Mouse (Mus musculus) CD4-positive helper T cell, adult 2 months (primary cell): ENCODE results near the gene Hmga1b.
"Not testable (repeated sequence)": the region's sequence is repeated elsewhere in the genome, so short reads cannot be mapped to it uniquely, and the experiment has no call there.

ENCODE experiments used
- DNase-seq: peaks from one replicate; pipeline ENCODE4 v3.0.0-alpha.2; 2012; ENCODE audit warnings: low read depth, missing footprints, low spot score

The Hmga1b gene

GRCm38 (mm10) chr11:120762672-120763041 is at the start of gene Hmga1b:
Gene Hmga1b (plus strand): TSS chr11:120762794.
- DNase-seq: not testable (repeated sequence)

DNA sequence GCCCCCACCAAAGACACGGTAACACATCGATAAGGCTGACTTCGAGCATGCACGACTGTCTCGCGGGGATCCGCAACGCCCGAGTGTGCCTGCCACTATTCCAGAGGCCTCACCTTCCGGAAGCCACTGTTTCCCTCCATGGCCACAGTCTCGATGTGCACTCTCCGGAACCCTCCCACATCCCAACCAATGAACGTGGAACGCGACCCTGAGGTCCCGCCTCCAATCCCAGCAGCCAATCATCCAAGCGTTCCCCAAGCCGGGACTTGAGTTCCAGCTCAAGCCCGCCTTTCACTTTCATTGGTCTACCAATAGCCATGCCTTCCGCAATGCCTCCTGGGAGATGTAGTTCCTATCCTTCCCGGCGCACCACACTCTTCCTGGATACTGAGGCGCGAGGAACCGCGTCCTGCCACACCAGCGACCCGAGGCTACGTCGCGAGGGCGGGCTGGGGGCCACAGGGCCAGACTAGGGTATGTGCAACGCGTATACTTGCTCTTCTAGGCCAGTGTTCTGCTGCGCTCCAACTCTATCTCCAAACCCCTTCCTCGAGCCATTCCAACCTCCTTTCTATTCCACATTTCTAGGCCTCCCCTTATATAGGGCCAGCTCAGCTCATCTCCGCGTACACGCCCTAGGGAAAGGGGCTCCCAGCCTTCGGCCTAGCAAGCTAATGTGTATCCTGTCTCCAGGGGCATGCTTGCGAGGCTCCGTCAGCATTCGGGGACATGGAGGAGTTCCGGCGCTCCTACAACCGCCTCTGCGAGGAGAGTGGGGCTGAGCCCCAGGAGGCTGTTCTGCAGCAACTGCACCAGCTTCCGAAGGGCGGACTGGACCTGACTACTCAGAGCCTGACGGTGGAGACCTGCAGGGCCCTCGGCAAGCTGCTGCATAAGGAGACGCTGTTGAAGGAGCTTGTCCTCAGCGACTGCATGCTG is 48.7 kb upstream of the Hmga1b start, which contains the start of the genes Cenpx and Lrrc45:
Cenpx (minus strand) TSS at position 159 of the 939 bp plus-strand sequence.
Lrrc45 (plus strand) TSS at position 346 of the 939 bp plus-strand sequence.
- peak; percentile 98 for DNase-seq

DNA sequence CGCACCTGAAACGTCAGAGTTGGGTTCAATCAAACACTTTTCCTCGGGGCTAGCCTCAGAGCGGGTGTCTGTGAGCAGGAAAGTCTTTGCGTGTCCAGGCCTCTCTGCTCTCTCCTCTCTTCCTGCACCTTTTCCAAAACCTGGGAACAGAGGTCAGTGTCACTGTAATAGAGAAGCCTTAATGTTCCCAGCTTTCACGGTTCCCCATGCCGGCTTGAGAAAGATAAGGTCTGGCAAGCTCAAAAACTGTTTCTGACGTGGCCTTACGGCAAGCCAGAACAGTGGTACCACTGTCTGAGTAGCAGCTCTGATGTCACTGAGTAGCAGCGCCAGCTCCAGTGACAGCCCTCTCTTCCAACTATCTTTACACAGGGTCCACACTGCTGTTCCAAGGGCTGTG is 48.0 kb upstream of the Hmga1b start:
- DNase-seq: no peak

GRCm38 (mm10) chr11:120715131-120715530 is 47.5 kb upstream of the Hmga1b start:
- DNase-seq: no peak

DNA sequence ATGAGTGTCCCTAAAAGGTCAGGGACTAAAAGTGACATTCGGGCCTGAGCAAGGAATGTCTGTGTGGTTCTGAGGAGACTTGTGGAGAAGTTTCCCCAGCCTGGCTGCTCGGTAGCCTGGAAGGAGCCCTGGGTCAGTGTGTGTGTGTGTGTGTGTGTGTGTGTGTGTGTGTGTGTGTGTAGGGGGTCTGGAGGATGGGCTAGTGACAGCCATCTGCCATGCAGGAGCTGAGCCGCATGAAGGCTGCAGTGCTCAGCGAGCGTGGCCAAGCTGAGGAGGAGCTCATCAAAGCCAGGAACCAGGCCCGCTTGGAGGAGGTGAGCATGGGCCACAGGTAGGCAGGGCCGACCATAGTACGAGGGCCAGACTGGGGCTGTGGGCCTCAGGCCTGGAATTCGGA is 43.4 kb upstream of the Hmga1b start:
- no peak for DNase-seq

GRCm38 (mm10) chr11:120719841-120720376 is 42.7 kb upstream of the Hmga1b start:
- no peak for DNase-seq

- DNase-seq: peak; percentile 90
Observed at GRCm38 (mm10) chr11:120720450-120720849, 42.1 kb upstream of the Hmga1b start.

DNA sequence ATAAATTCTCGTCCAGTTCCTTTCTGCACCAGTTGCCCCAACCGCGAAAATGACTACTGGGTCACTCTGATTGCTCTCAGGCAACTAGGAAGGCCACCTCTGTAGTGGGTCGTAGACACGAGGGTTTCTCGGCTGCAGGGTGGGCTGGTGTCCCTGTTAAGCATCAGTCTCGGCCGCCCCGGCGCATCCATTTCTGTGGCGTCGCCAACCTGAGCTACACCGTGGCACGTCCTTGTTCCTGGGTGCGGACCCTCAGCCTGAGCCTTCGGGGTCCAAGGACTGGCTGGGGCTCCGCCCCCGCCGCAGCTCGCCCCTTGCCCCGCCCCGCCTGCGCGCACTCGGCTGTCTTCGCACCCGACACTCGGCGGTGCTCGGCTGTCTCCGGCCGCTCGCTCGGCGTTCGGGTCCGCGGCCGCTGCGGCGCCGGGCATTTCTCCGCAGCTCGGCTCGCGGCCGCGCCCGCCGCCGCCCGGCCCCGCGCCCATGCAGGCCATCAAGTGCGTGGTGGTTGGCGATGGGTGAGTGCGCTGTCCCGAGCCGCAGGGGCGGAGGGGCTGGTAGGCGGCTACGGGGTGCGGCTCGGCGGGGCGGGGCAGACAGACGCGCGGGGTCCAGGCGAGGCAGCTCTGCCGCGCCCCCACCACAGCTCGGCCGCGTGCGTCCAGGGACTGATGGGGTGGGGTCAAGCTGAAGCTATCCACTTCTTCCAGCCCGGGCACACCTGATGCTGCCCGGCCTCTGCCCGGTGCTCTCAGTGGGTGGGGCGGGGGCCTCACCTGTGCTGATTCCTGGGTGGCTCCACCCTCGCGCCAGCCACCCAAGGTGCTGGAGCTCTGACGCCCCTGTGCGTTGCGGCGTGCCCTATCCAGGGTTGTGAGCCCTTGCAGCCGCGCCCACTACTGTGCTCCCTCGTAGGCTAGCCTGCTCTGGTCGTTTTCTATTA is 41.2 kb upstream of the Hmga1b start, which contains the start of gene Rac3:
Rac3 (plus strand) TSS at position 347 of the 943 bp plus-strand sequence.
- DNase-seq: peak; percentile 57

DNA sequence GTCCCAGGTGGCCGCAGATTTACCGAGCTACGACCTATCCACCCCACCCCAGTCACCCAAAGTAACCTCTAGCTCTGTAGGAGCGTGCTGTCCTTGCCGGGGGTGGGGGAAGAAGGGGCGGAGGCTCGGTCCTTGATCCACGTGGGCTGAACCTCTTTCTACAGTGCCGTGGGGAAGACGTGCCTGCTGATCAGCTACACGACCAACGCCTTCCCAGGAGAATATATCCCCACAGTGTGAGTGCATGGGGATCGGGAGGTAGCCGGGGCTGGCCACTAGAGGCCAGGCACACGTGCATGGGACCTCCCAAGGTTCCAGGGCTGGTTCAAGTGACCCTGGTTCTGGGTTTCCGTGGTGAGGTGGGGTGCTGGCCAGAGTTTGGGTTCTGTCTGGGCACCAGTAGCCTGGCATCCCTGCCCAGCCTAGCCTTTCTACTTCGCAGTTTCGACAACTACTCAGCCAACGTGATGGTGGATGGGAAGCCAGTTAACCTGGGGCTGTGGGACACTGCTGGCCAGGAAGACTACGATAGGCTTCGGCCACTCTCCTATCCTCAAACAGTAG is 40.4 kb upstream of the Hmga1b start:
- no peak for DNase-seq

- no peak for DNase-seq
Observed at GRCm38 (mm10) chr11:120722761-120723382, 39.7 kb upstream of the Hmga1b start.

DNA sequence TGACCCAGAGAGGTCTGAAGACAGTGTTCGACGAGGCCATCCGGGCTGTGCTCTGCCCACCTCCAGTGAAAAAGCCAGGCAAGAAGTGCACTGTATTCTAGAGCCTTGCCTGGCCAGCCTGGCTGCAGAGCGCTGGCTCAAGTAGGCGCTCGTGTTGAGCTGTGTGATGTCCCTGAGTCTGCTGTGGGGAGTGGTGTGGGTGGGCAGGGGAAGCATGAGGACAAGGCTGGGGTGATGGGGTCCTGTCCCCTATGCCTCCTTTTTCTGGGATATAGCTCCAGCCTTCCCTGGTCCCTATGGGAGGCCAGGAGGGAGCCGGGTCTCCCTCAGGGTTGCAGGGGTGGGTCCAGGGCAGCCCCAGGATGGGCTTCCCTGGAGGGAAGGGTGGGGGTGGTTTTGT is 39.1 kb upstream of the Hmga1b start:
- no peak for DNase-seq

DNA sequence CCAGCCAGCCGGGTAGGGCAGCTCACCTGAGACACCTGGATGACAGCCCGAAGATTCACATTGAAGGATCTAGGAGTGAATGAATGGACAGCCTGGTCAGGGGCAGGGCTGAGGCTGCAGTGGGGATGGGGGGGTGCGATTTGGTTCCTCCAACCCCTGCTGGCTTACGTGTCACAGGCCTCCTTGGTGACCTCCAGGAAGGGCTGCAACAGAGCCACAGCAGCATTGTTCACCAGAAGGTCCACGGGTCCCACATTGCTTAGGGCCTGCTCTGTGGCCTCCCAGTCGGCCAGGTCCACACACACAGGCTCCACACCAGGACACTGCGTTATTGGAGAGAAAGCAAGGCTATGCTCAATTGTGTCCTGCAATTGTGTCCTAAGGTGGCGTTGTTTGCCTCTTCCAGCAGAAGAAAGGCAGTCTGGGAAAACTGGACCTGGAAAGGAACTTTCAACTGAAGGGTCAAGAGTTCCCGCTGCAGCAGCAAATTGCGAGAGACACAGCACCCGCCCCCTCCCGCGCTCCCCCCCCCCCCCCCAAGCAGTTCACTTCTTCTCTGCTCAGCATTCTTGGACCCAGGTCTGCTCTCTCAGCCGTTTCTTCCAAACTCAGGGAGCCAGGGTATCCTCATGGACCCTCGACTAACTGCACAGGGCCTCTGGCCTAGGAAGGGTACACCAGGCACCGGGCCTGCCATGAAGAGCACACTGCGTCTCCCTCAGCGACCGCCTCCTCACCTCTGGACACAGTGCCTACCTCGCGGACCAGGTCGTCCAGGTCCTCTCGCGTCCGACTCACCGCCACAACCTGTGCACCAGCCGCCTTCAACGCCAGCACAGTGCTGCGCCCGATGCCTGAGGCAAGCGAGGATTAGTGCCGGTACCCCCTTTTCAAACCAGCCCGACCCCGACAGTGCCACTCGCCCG is 36.1 kb upstream of the Hmga1b start:
- DNase-seq: no peak

- peak; percentile 66 for DNase-seq
Observed at GRCm38 (mm10) chr11:120727169-120727527, 35.4 kb upstream of the Hmga1b start, which contains the start of gene Dcxr. Gene Dcxr (minus strand): TSS chr11:120727281.

- DNase-seq: peak; percentile 1
Observed at GRCm38 (mm10) chr11:120727564-120727963, 35.0 kb upstream of the Hmga1b start.

- DNase-seq: peak; percentile 0
Observed at GRCm38 (mm10) chr11:120728530-120729240, 33.9 kb upstream of the Hmga1b start.

DNA sequence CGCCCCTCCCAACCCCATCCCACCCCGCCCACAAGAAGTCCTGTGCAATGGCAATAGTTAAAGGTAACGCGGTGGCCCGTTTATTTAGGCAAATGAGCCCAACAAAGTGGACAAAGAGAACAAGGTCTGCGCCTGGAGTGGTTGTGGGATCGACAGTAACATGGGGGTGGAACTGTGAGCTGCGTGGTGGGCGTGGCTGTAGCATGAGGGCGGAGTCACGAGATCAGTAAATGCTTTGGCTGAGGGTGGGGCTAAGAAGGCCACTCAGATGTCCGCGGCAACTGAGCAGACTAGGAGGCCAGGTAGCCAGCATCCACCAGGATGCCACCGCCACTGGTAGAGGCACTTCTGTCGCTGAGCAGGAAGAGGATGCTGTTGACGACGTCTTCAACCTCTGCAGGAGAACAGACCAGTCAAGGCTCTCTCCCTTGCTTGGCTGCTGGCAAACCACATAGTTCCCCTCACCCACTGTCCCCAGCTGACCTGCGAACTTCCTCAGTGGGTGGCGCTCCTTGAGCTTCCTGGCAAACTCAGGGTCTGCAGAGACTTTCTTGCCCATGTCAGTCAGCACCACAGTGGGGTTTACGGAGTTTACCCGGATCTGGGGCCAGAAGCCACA is 33.1 kb upstream of the Hmga1b start:
- peak; percentile 47 for DNase-seq

- no peak for DNase-seq
Observed at GRCm38 (mm10) chr11:120730331-120730870, 32.2 kb upstream of the Hmga1b start.

GRCm38 (mm10) chr11:120731395-120731794 is 31.2 kb upstream of the Hmga1b start:
- DNase-seq: no peak
